Mouse (Mus musculus) fibroblast of lung, adult 2 months (primary cell): ENCODE measurements around the gene Npcd.

Source experiments
- DNase-seq: peaks from one replicate; pipeline ENCODE4 v3.0.0-alpha.2; 2011; ENCODE audit warnings: low read depth

The Npcd gene

DNA sequence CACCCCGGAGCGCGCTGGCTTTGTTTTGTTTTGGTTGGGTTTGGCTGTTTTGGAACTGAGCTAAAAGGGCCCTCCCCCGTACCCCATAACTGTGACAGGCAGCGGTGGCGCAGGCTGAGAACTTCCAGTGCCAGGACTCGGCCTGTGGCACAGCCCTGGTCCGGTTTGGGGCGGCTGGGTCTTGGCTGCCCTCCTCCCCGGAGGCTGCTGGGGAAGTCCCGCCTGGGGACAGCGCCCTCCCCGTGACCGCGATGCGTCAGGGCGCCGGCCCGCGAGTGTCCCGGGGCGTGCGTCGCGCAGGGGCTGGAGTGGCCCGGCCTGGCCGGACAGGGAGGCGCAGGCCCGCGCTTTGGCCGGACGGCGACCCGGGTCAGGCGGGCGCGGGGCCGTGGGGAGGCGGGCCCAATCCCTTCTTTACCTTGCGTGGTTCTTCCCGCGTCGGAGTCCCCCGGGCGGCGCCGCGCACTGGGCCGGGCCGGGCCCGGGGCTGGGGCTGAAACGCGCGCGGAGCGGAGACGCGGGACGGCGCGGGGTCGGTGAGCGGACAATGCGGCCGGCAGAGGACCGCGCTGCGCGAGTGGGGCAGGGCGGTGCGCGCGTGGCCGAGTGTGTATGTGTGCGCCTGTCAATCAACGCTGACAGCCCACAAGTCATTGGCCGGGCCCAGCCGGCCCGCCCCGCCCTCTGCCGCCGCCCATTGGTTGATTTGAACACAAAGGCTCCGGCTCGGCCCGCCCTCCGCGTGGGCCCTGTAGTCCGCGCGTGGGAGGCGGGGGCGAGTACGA lies 91.9 kb downstream of the Npcd start, which contains the start of gene Sun2:
Gene Sun2 (minus strand): TSS at position 616 of the 785 bp plus-strand sequence.
- peak; percentile 51 for DNase-seq

DNA sequence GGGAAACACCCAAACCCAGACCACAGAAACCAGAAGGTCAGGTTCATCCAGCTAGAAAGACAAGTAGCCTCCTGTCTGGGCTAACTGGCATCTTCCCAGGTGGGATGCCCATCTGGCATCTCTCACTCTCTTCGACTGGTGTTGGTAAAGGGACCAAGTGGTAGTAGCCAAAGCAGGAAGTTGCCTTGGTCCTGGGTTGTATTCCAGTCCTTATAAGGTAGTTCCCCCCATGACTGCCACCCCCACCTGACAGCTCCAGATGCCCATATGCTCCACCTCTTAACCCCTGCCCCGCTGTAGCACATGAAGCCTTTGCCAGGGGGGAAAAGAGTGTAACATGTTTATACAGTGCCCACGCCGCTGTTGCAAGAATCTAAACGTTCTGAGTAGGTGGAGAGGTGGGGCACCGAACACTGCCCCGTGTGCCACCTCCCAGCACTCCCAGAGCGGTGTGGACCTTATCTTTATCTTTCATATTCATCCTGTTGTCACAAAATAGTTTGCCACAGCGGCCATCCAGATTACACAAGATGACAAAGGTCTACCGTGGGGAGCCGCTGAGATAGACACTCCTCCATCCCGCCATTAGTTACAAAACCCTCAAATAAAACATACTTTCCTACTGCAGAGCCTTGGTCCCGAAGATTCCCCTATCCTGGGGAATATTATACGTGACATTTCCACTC lies 92.7 kb downstream of the Npcd start:
- DNase-seq = peak; percentile 52

DNA sequence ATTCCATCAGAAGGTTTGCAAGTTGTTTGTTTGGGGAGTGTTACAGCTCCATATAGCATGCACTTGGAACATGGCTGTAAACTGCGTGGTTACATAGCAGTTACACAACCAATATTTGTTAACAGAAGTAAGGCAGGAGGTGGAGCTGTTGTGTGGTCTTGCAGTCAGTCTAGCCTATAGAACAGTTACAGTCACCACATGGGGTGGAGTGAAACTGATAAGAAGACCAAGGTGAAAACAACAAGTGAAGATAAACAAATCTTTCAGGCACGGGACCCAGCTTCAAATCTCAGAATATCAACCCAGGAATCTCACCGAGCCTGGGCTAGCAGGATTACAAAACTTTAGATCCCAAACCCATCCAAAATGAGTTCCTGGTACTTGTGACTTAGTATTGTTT lies 93.3 kb downstream of the Npcd start:
- no peak for DNase-seq
